Mouse (Mus musculus): ENCODE measurements around the gene Saa2.
A peak's percentile ranks its signal among the peaks of the same experiment; 100 is the strongest.

The Saa2 gene

GRCm38 (mm10) chr7:46764672-46765071 is 13.1 kb downstream of the Saa2 start:
- no peak for DNase-seq

- no peak for DNase-seq
These were observed 15.8 kb downstream of the Saa2 start for GRCm38 (mm10) chr7:46767371-46767770.

- no peak for DNase-seq
These were observed 16.9 kb downstream of the Saa2 start for GRCm38 (mm10) chr7:46768451-46768850.

GRCm38 (mm10) chr7:46770706-46771105 is 19.1 kb downstream of the Saa2 start:
- DNase-seq, result peak; percentile 55 to 57

GRCm38 (mm10) chr7:46789177-46789849 is 37.7 kb downstream of the Saa2 start:
- DNase-seq, result no peak

- no peak for DNase-seq
These were observed 42.3 kb downstream of the Saa2 start for GRCm38 (mm10) chr7:46793871-46794270.

GRCm38 (mm10) chr7:46795287-46796205 is 44.0 kb downstream of the Saa2 start, which contains the start of the genes Hps5 and Gtf2h1:
TSS of gene Hps5 (minus strand) at chr7:46796064.
TSS of gene Gtf2h1 (plus strand) at chr7:46796103.
- DNase-seq, result peak; percentile 100

GRCm38 (mm10) chr7:46796206-46796679 is 44.7 kb downstream of the Saa2 start:
- no peak for DNase-seq

- DNase-seq, result no peak
These were observed 45.2 kb downstream of the Saa2 start for GRCm38 (mm10) chr7:46796779-46797178.
